Mouse (Mus musculus) liver, postnatal 0 days (tissue): Measurements from ENCODE around the gene Nav2.

Source experiments
- CTCF ChIP-seq: sonication (generic); IDR thresholded peaks from 2 replicates; pipeline ENCODE4 v1.5.1; 2016; ENCODE audit warnings: antibody characterized with exemption, low read depth
- EP300 ChIP-seq: IDR thresholded peaks from 2 replicates; pipeline ENCODE4 v1.6.1; 2016; ENCODE audit warnings: antibody characterized with exemption, low read depth, mild to moderate bottlenecking

DNA sequence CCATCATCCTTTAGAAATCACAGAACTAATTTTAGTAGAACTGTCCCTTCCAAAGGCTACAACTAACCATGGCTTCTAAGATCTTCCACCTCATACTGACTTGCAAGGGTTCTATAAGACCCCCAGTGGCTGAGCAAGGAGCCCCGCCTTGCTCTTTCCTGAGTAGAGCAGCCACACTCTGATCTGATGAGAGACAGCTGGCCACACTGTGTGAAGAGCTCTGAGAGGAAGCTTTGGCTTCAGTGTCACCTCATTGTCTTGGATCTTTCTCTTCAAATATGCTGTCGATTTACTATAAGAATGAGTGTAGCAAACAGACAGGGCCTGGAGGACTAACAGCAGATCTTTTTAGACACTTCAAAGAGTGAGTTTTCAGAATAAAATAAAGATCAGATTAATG is 673.4 kb downstream of the Nav2 start:
- TF ChIP-seq CTCF, result no peak
- TF ChIP-seq EP300, result no peak
